Mouse (Mus musculus): Measurements from ENCODE around the gene Sik3. TPM values are rescaled to one million over a fixed set of nuclear protein-coding genes. Genes with fewer than 3 reads are reported as not detected.
"Not testable (repeated sequence)": the region's sequence is repeated elsewhere in the genome, so short reads cannot be mapped to it uniquely, and the experiment has no call there.

The Sik3 gene
- polyA plus RNA-seq, 2 experiments, result 13.7 to 23.9 TPM

GRCm38 (mm10) chr9:46129241-46129640, 116.6 kb downstream of the Sik3 start:
- ATAC-seq (ENCODE audit: low FRiP score, low read depth) (no peak), DNase-seq (ENCODE audit: low spot score) (no peak)
- no peak overlapping the region for H3K9ac ChIP-seq (ENCODE audit: low read depth, low read length, severe bottlenecking)
- H3K4me2 ChIP-seq (replicated peaks; ENCODE audit: low read depth, low read length, severe bottlenecking), result no peak overlapping the region
- 61% methylated on average over 2 of the region's 2 CpGs for WGBS
- no peak overlapping the region for H3K4me3 ChIP-seq (replicated peaks; ENCODE audit: low read length)
- no peak for TF ChIP-seq POLR2A (IDR thresholded peaks at IDR 0.05; ENCODE audit: borderline replicate concordance, extremely low read depth, insufficient read depth, insufficient read length)
- peaks cover 6% of the 10 kb centered on the region; the same call in 1 of the 2 replicates for H3K4me1 ChIP-seq (ENCODE audit: control insufficient read depth, insufficient read depth, low read length)
- no peak overlapping the region for H3K27ac ChIP-seq (replicated peaks; ENCODE audit: low read depth, low read length)
- no peaks in the 10 kb centered on the region for H3K9me3 ChIP-seq (ENCODE audit: control insufficient read depth, low read length)
- no peaks in the 10 kb centered on the region for H3K27me3 ChIP-seq (ENCODE audit: control insufficient read depth, insufficient read depth, low read length)
- peaks cover 4% of the 10 kb centered on the region; the same call in 1 of the 2 replicates for H3K36me3 ChIP-seq (ENCODE audit: control insufficient read depth, insufficient read depth, low read length)

GRCm38 (mm10) chr9:46132821-46133220, 120.2 kb downstream of the Sik3 start:
- H3K9ac ChIP-seq (ENCODE audit: low read depth, low read length, severe bottlenecking); H3K4me1 ChIP-seq (ENCODE audit: control insufficient read depth, insufficient read depth, low read length); ATAC-seq (ENCODE audit: low FRiP score, low read depth); H3K4me3 ChIP-seq (replicated peaks; ENCODE audit: low read length); H3K36me3 ChIP-seq (ENCODE audit: control insufficient read depth, insufficient read depth, low read length); H3K27me3 ChIP-seq (ENCODE audit: control insufficient read depth, insufficient read depth, low read length); H3K4me2 ChIP-seq (replicated peaks; ENCODE audit: low read depth, low read length, severe bottlenecking); H3K9me3 ChIP-seq (ENCODE audit: control insufficient read depth, low read length); DNase-seq (ENCODE audit: low spot score); H3K27ac ChIP-seq (replicated peaks; ENCODE audit: low read depth, low read length): not testable (repeated sequence)

- Histone ChIP-seq H3K9ac (ENCODE audit: low read depth, low read length, severe bottlenecking) (no peak overlapping the region), H3K4me1 (ENCODE audit: control insufficient read depth, insufficient read depth, low read length) (no peaks in the 10 kb centered on the region), H3K36me3 (ENCODE audit: control insufficient read depth, insufficient read depth, low read length) (no peaks in the 10 kb centered on the region), H3K4me3 (replicated peaks; ENCODE audit: low read length) (no peak overlapping the region), H3K4me2 (replicated peaks; ENCODE audit: low read depth, low read length, severe bottlenecking) (no peak overlapping the region), H3K9me3 (ENCODE audit: control insufficient read depth, low read length) (no peaks in the 10 kb centered on the region), H3K27ac (replicated peaks; ENCODE audit: low read depth, low read length) (no peak overlapping the region), H3K27me3 (ENCODE audit: control insufficient read depth, insufficient read depth, low read length) (no peaks in the 10 kb centered on the region)
- ATAC-seq (ENCODE audit: low FRiP score, low read depth) (no peak), DNase-seq (ENCODE audit: low spot score) (no peak)
- 73% methylated on average over 6 of the region's 6 CpGs for WGBS
- no peak for TF ChIP-seq POLR2A (IDR thresholded peaks at IDR 0.05; ENCODE audit: borderline replicate concordance, extremely low read depth, insufficient read depth, insufficient read length)
These were observed 126.2 kb downstream of the Sik3 start for GRCm38 (mm10) chr9:46138831-46139230.

GRCm38 (mm10) chr9:46140811-46141210, 128.2 kb downstream of the Sik3 start:
- Histone ChIP-seq H3K9ac (ENCODE audit: low read depth, low read length, severe bottlenecking) (no peak overlapping the region), H3K4me2 (replicated peaks; ENCODE audit: low read depth, low read length, severe bottlenecking) (no peak overlapping the region), H3K4me1 (ENCODE audit: control insufficient read depth, insufficient read depth, low read length) (0 out of 2 replicates have a peak, but pooled peaks cover 3% of the 10 kb centered on the region), H3K27ac (replicated peaks; ENCODE audit: low read depth, low read length) (no peak overlapping the region), H3K27me3 (ENCODE audit: control insufficient read depth, insufficient read depth, low read length) (no peaks in the 10 kb centered on the region), H3K36me3 (ENCODE audit: control insufficient read depth, insufficient read depth, low read length) (no peaks in the 10 kb centered on the region), H3K9me3 (ENCODE audit: control insufficient read depth, low read length) (no peaks in the 10 kb centered on the region), H3K4me3 (replicated peaks; ENCODE audit: low read length) (no peak overlapping the region)
- ATAC-seq (ENCODE audit: low FRiP score, low read depth), result no peak
- TF ChIP-seq POLR2A (IDR thresholded peaks at IDR 0.05; ENCODE audit: borderline replicate concordance, extremely low read depth, insufficient read depth, insufficient read length), result no peak
- 90% methylated on average over 1 of the region's 1 CpGs for WGBS
- DNase-seq (ENCODE audit: low spot score), result no peak

GRCm38 (mm10) chr9:46142031-46142430, 129.4 kb downstream of the Sik3 start:
- TF ChIP-seq POLR2A (IDR thresholded peaks at IDR 0.05; ENCODE audit: borderline replicate concordance, extremely low read depth, insufficient read depth, insufficient read length), result no peak

GRCm38 (mm10) chr9:46142492-46142891, 129.9 kb downstream of the Sik3 start:
- Histone ChIP-seq H3K36me3 (ENCODE audit: control insufficient read depth, insufficient read depth, low read length) (no peaks in the 10 kb centered on the region), H3K27ac (replicated peaks; ENCODE audit: low read depth, low read length) (no peak overlapping the region), H3K4me1 (ENCODE audit: control insufficient read depth, insufficient read depth, low read length) (0 out of 2 replicates have a peak, but pooled peaks cover 3% of the 10 kb centered on the region), H3K9ac (ENCODE audit: low read depth, low read length, severe bottlenecking) (no peak overlapping the region), H3K27me3 (ENCODE audit: control insufficient read depth, insufficient read depth, low read length) (no peaks in the 10 kb centered on the region), H3K9me3 (ENCODE audit: control insufficient read depth, low read length) (no peaks in the 10 kb centered on the region), H3K4me2 (replicated peaks; ENCODE audit: low read depth, low read length, severe bottlenecking) (no peak overlapping the region), H3K4me3 (replicated peaks; ENCODE audit: low read length) (no peak overlapping the region)
- TF ChIP-seq POLR2A (IDR thresholded peaks at IDR 0.05; ENCODE audit: borderline replicate concordance, extremely low read depth, insufficient read depth, insufficient read length), result no peak
- no peak for DNase-seq (ENCODE audit: low spot score)
- no peak for ATAC-seq (ENCODE audit: low FRiP score, low read depth)
- 97% methylated on average over 1 of the region's 1 CpGs for WGBS

More at GRCm38 (mm10) chr9:46142031-46142430, 129.4 kb downstream of the Sik3 start:
- 88% methylated on average over 1 of the region's 1 CpGs for WGBS
- H3K36me3 ChIP-seq (ENCODE audit: control insufficient read depth, insufficient read depth, low read length), result no peaks in the 10 kb centered on the region
- ATAC-seq (ENCODE audit: low FRiP score, low read depth) (no peak), DNase-seq (ENCODE audit: low spot score) (no peak)
- 0 out of 2 replicates have a peak, but pooled peaks cover 3% of the 10 kb centered on the region for H3K4me1 ChIP-seq (ENCODE audit: control insufficient read depth, insufficient read depth, low read length)
- H3K9me3 ChIP-seq (ENCODE audit: control insufficient read depth, low read length), result no peaks in the 10 kb centered on the region
- H3K27ac ChIP-seq (replicated peaks; ENCODE audit: low read depth, low read length), result no peak overlapping the region
- no peak overlapping the region for H3K9ac ChIP-seq (ENCODE audit: low read depth, low read length, severe bottlenecking)
- no peak overlapping the region for H3K4me2 ChIP-seq (replicated peaks; ENCODE audit: low read depth, low read length, severe bottlenecking)
- H3K27me3 ChIP-seq (ENCODE audit: control insufficient read depth, insufficient read depth, low read length), result no peaks in the 10 kb centered on the region
- no peak overlapping the region for H3K4me3 ChIP-seq (replicated peaks; ENCODE audit: low read length)
